Comparison of ENCODE assay signal across 33 mouse cellular contexts in genomic region chr15:88430941-88431340, GRCm38 (mm10).
DNase-seq lines count a peak whose midpoint lies in the region; TF ChIP-seq lines count a peak whose summit lies in the region.
"Had no signal": no experiment of that assay in that cellular context is flagged by ENCODE, and none has a peak within 500 bp of the region (broad histone marks: within the 10 kb centered on the region; RNA-seq: fewer than 3 reads in every experiment).

No protein-coding gene starts in this region.

- no peaks in the 10 kb centered on the region for H3K27me3 ChIP-seq in heart, embryonic 10.5 days (ENCODE audit: insufficient read depth, poor library complexity, severe bottlenecking)
- H3K27me3 ChIP-seq: embryonic facial prominence, embryonic 15.5 days; heart, embryonic 12.5 days; kidney, embryonic 15.5 days; limb, embryonic 15.5 days; liver, embryonic 13.5 days; neural tube, embryonic 15.5 days; Patski had no signal

- H3K27ac ChIP-seq in heart, embryonic 10.5 days = no peak overlapping the region
- H3K27ac ChIP-seq: embryonic facial prominence, embryonic 15.5 days; forebrain, embryonic 12.5 days; hindbrain, embryonic 14.5 days; kidney, embryonic 15.5 days; layer of hippocampus, adult 2 months; limb, embryonic 10.5 days; limb, embryonic 15.5 days; liver, embryonic 13.5 days; macrophage; neural tube, embryonic 15.5 days had no signal

- H3K36me3 ChIP-seq in heart, embryonic 10.5 days = no peaks in the 10 kb centered on the region
- H3K36me3 ChIP-seq: embryonic facial prominence, embryonic 15.5 days; forebrain, embryonic 12.5 days; heart, embryonic 12.5 days; kidney, embryonic 15.5 days; limb, embryonic 10.5 days; limb, embryonic 15.5 days; liver, embryonic 13.5 days; neural tube, embryonic 15.5 days had no signal

- DNase-seq in heart, adult 11 months = peak; percentile 67
- DNase-seq in heart, postnatal 36 days = no peak
- peak; percentile 49 for DNase-seq in brain, embryonic 14.5 days (ENCODE audit: low read depth)
- DNase-seq in cerebellum, adult 18-20 months = peak; percentile 43 to 55
- DNase-seq in cerebellum, postnatal 10 days = peak; percentile 73 to 74
- DNase-seq in heart, embryonic 10.5 days (ENCODE audit: low spot score) = no peak
- no peak for DNase-seq in retina, postnatal 1 day
- DNase-seq in urinary bladder, postnatal 25 days (ENCODE audit: low spot score) = no peak
- DNase-seq: adrenal gland, postnatal 10 days; embryo, embryonic 11 days; gastrocnemius, postnatal 14 days; heart, adult 18-20 months; kidney, adult 18-20 months; kidney, postnatal 25 days; liver, embryonic 13.5 days; lung, adult 18-20 months; lung, postnatal 10 days; midbrain, embryonic 14.5 days; right cerebral cortex, postnatal 25 days; spleen, adult 18-20 months; thymus, adult 2 months; thymus, postnatal 36 days had no signal

- H3K9me3 ChIP-seq in heart, embryonic 10.5 days = peaks cover 4% of the 10 kb centered on the region; the same call in 1 of the 2 replicates
- H3K9me3 ChIP-seq: embryonic facial prominence, embryonic 15.5 days; forebrain, embryonic 12.5 days; kidney, embryonic 15.5 days; limb, embryonic 10.5 days; limb, embryonic 15.5 days; neural tube, embryonic 15.5 days had no signal

- no peak for TF ChIP-seq POLR2A in brain, embryonic 14.5 days (IDR thresholded peaks at IDR 0.05; ENCODE audit: borderline replicate concordance, extremely low read depth, insufficient read depth, insufficient read length, poor library complexity, severe bottlenecking)

- no peaks in the 10 kb centered on the region for H3K4me1 ChIP-seq in heart, embryonic 10.5 days
- H3K4me1 ChIP-seq: embryonic facial prominence, embryonic 15.5 days; heart, embryonic 12.5 days; kidney, embryonic 15.5 days; limb, embryonic 10.5 days; limb, embryonic 15.5 days; liver, embryonic 13.5 days; neural tube, embryonic 15.5 days had no signal

- no peak overlapping the region for H3K4me3 ChIP-seq in heart, embryonic 10.5 days
- H3K4me3 ChIP-seq: embryonic facial prominence, embryonic 15.5 days; forebrain, embryonic 12.5 days; heart, embryonic 12.5 days; kidney, embryonic 15.5 days; layer of hippocampus, adult 2 months; limb, embryonic 10.5 days; limb, embryonic 15.5 days; liver, embryonic 13.5 days; neural tube, embryonic 15.5 days had no signal

- TF ChIP-seq CTCF in brain, embryonic 14.5 days (IDR thresholded peaks at IDR 0.05; ENCODE audit: borderline replicate concordance, extremely low read depth, insufficient read depth, insufficient read length) = no peak

- WGBS in heart, embryonic 10.5 days = 86% methylated on average over 6 of the region's 7 CpGs

- intact Hi-C loops in heart, postnatal 36 days (cut with DNase I) = no loop called here

Comparison
In these comparisons a context has a peak if more than half of its experiments do, and no peak if none do; other contexts are left out.
1. DNase-seq: peak in heart, adult 11 months (single experiment), brain, embryonic 14.5 days (single experiment), cerebellum, adult 18-20 months (2 of 2) and cerebellum, postnatal 10 days (2 of 2); none in heart, postnatal 36 days (0 of 2), heart, embryonic 10.5 days (single experiment), retina, postnatal 1 day (single experiment) and urinary bladder, postnatal 25 days (single experiment).